Mouse (Mus musculus) brain, embryonic 14.5 days (tissue): ENCODE results near the gene Abtb2.

Experiments
- CTCF ChIP-seq: fragments of 200-500 bp; IDR thresholded peaks from 2 replicates; pipeline ENCODE4 v1.5.1; 2012; ENCODE audit warnings: inconsistent platforms, mild to moderate bottlenecking, moderate library complexity, borderline replicate concordance; ENCODE audit not compliant: insufficient read depth, insufficient read length; ENCODE audit errors: extremely low read depth
- POLR2A ChIP-seq: fragments of 200-500 bp; IDR thresholded peaks from 2 replicates; pipeline ENCODE4 v1.6.1; 2012; ENCODE audit warnings: mild to moderate bottlenecking, inconsistent platforms, borderline replicate concordance; ENCODE audit not compliant: poor library complexity, insufficient read depth, insufficient read length, severe bottlenecking; ENCODE audit errors: extremely low read depth

DNA sequence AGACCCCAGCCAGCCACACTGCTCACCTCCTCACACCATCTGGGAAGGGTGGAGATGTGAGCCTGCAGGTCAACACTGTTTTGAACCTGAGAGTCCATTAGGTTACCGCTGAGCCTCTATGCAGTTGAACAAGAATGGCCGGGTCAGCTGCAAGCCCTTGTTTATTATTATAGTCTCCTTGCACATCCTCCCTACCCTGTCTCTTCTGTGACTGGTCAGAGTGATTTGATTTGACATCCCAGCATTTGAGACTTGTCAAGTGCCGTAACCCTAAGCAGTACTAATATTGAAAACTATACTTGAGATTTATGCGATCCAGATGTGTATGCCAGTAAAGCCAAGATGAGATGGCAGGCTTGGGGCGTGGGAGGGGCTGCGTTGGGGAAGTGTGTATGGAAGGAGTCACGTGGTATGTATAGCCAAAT is 65.2 kb downstream of the Abtb2 start:
- no peak for TF ChIP-seq CTCF
- no peak for TF ChIP-seq POLR2A
